Mouse (Mus musculus): ENCODE results near the gene Arid4b. TPM values are rescaled to one million over a fixed set of nuclear protein-coding genes. Genes with fewer than 3 reads are reported as not detected.

Arid4b gene
- polyA plus RNA-seq, 1 experiment from 2014 or later = 106 TPM

GRCm38 (mm10) chr13:14113746-14114528, 50.9 kb downstream of the Arid4b start:
- Histone ChIP-seq H3K4me1 (no peaks in the 10 kb centered on the region), H3K9ac (no peak overlapping the region), H3K4me3 (no peak overlapping the region), H3K36me3 (no peaks in the 10 kb centered on the region), H3K27me3 (no peaks in the 10 kb centered on the region), H3K4me2 (no peak overlapping the region), H3K9me3 (no peaks in the 10 kb centered on the region), H3K27ac (no peak overlapping the region)
- ATAC-seq (ENCODE audit: insufficient number of reproducible peaks, insufficient read depth, low FRiP score, low TSS enrichment, low read depth) = no peak
- WGBS = 84% methylated on average over 4 of the region's 4 CpGs

DNA sequence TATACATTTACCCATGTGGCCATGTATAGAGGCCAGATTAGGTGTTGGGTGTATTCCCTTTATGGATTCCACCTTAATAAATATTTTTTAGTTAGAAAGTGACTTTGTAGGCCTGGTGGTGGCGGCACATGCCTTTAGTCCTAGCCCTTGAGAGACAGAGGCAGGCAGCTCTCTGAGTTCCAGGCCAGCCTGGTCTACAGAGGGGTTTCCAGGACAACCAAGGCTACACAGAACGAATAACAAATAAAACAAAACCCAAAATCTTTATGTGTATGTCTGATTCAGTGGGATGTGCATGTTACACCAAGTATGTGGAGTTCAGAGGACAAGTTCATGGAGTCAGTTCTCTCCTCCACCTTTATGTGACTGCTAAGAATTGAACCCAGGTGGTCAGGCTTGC, 52.8 kb downstream of the Arid4b start:
- no peak for ATAC-seq (ENCODE audit: insufficient number of reproducible peaks, insufficient read depth, low FRiP score, low TSS enrichment, low read depth)
- H3K4me1 ChIP-seq = no peaks in the 10 kb centered on the region
- 94% methylated on average over 2 of the region's 2 CpGs for WGBS

GRCm38 (mm10) chr13:14131651-14132050, 68.6 kb downstream of the Arid4b start:
- no peak overlapping the region for H3K4me2 ChIP-seq
- WGBS = 88% methylated on average over 1 of the region's 1 CpGs

More for the DNA sequence above, 52.8 kb downstream of the Arid4b start:
- Histone ChIP-seq H3K9ac (no peak overlapping the region), H3K4me2 (no peak overlapping the region), H3K27ac (no peak overlapping the region), H3K36me3 (0 out of 2 replicates have a peak, but pooled peaks cover 4% of the 10 kb centered on the region), H3K9me3 (no peaks in the 10 kb centered on the region), H3K27me3 (no peaks in the 10 kb centered on the region), H3K4me3 (no peak overlapping the region)

GRCm38 (mm10) chr13:14142294-14142966, 79.4 kb downstream of the Arid4b start:
- peaks cover 12% of the 10 kb centered on the region for H3K36me3 ChIP-seq
- WGBS = 84% methylated on average over 2 of the region's 2 CpGs
- H3K4me3 ChIP-seq = no peak overlapping the region
- H3K27me3 ChIP-seq = no peaks in the 10 kb centered on the region
- no peak overlapping the region for H3K9ac ChIP-seq
- H3K4me2 ChIP-seq = no peak overlapping the region
- no peaks in the 10 kb centered on the region for H3K9me3 ChIP-seq
- H3K4me1 ChIP-seq = no peaks in the 10 kb centered on the region
- no peak for ATAC-seq (ENCODE audit: insufficient number of reproducible peaks, insufficient read depth, low FRiP score, low TSS enrichment, low read depth)
- no peak overlapping the region for H3K27ac ChIP-seq

More at GRCm38 (mm10) chr13:14131651-14132050, 68.6 kb downstream of the Arid4b start:
- no peak overlapping the region for H3K4me3 ChIP-seq
- H3K9ac ChIP-seq = no peak overlapping the region
- ATAC-seq (ENCODE audit: insufficient number of reproducible peaks, insufficient read depth, low FRiP score, low TSS enrichment, low read depth) = no peak
- H3K27me3 ChIP-seq = no peaks in the 10 kb centered on the region
- no peaks in the 10 kb centered on the region for H3K9me3 ChIP-seq
- H3K27ac ChIP-seq = no peak overlapping the region
- no peaks in the 10 kb centered on the region for H3K4me1 ChIP-seq
- peaks cover 44% of the 10 kb centered on the region for H3K36me3 ChIP-seq

- 91% methylated on average over 1 of the region's 1 CpGs for WGBS
- no peak overlapping the region for H3K4me3 ChIP-seq
- no peaks in the 10 kb centered on the region for H3K9me3 ChIP-seq
- no peak overlapping the region for H3K9ac ChIP-seq
- peaks cover 8% of the 10 kb centered on the region for H3K36me3 ChIP-seq
- no peak overlapping the region for H3K4me2 ChIP-seq
- ATAC-seq (ENCODE audit: insufficient number of reproducible peaks, insufficient read depth, low FRiP score, low TSS enrichment, low read depth) = no peak
- no peak overlapping the region for H3K27ac ChIP-seq
- no peaks in the 10 kb centered on the region for H3K27me3 ChIP-seq
- H3K4me1 ChIP-seq = no peaks in the 10 kb centered on the region
These were observed 115.0 kb downstream of the Arid4b start for GRCm38 (mm10) chr13:14177989-14178388.

- Histone ChIP-seq H3K36me3 (peaks cover 13% of the 10 kb centered on the region), H3K4me2 (no peak overlapping the region), H3K4me3 (no peak overlapping the region), H3K4me1 (no peaks in the 10 kb centered on the region), H3K27ac (no peak overlapping the region), H3K9ac (no peak overlapping the region), H3K9me3 (no peaks in the 10 kb centered on the region), H3K27me3 (no peaks in the 10 kb centered on the region)
- 74% methylated on average over 3 of the region's 3 CpGs for WGBS
- no peak for ATAC-seq (ENCODE audit: insufficient number of reproducible peaks, insufficient read depth, low FRiP score, low TSS enrichment, low read depth)
These were observed 116.6 kb downstream of the Arid4b start for GRCm38 (mm10) chr13:14179669-14180068.

- H3K4me3 ChIP-seq = no peak overlapping the region
- H3K4me1 ChIP-seq = no peaks in the 10 kb centered on the region
- H3K9me3 ChIP-seq = no peaks in the 10 kb centered on the region
- no peak overlapping the region for H3K4me2 ChIP-seq
- H3K27ac ChIP-seq = no peak overlapping the region
- no peak overlapping the region for H3K9ac ChIP-seq
- H3K27me3 ChIP-seq = no peaks in the 10 kb centered on the region
- WGBS = 49% methylated on average over 2 of the region's 2 CpGs
- H3K36me3 ChIP-seq = no peaks in the 10 kb centered on the region
- ATAC-seq (ENCODE audit: insufficient number of reproducible peaks, insufficient read depth, low FRiP score, low TSS enrichment, low read depth) = no peak
These were observed 182.9 kb downstream of the Arid4b start for GRCm38 (mm10) chr13:14245946-14246345.

Other genes with a start within 250 kb of the Arid4b start
- gene B3galnt2, start 108.8 kb upstream of the Arid4b start, polyA plus RNA-seq (2015; fragmentation: Nextera tagmentation; extraction: Ambion mirVana) = 37.6 and 40.6 TPM in 2 replicates
- 62.7 and 69.7 TPM in 2 replicates for gene Tbce, start 23.6 kb upstream of the Arid4b start, polyA plus RNA-seq (2015; fragmentation: Nextera tagmentation; extraction: Ambion mirVana)
- 56.3 and 62.4 TPM in 2 replicates for gene Ggps1, start 256 bp downstream of the Arid4b start, polyA plus RNA-seq (2015; fragmentation: Nextera tagmentation; extraction: Ambion mirVana)